Mouse (Mus musculus): Measurements from ENCODE around the gene Ksr1. TPM values are rescaled to one million over a fixed set of nuclear protein-coding genes. Genes with fewer than 3 reads are reported as not detected.
"Not testable (repeated sequence)": the region's sequence is repeated elsewhere in the genome, so short reads cannot be mapped to it uniquely, and the experiment has no call there.

Ksr1 gene
- polyA plus RNA-seq, 1 experiment from 2014 or later, result 3.3 TPM

DNA sequence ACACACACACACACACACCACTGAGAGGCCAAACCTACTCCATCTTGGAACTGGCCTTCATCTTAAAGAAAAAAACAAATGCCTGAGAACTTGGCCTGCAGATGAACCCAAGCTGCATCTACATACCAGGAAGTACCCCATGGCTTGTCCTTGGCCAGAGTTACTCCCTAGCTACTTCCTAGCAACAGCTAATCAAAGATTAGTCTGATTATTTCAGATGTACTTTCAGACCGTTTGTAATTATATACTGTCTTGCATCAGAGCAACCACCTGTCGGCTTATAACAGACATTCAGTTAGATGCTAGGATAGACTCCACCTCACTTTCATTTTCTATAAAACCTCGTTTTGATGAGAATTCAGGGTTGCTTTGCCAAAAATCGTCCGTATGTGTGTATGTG lies 139.8 kb downstream of the Ksr1 start:
- ATAC-seq (ENCODE audit: low FRiP score) (no peak), DNase-seq (ENCODE audit: low spot score, missing footprints) (no peak)
- WGBS, result 79% methylated on average over 5 of the region's 5 CpGs
- Histone ChIP-seq H3K36me3 (ENCODE audit: control insufficient read depth, insufficient read depth, low read length) (no peaks in the 10 kb centered on the region), H3K27me3 (ENCODE audit: control insufficient read depth, insufficient read depth, low read length) (no peaks in the 10 kb centered on the region), H3K9ac (ENCODE audit: low read length) (no peak overlapping the region), H3K4me2 (no peak overlapping the region), H3K9me3 (ENCODE audit: control insufficient read depth, low read length) (no peaks in the 10 kb centered on the region), H3K27ac (ENCODE audit: low read depth, low read length) (no peak overlapping the region), H3K4me3 (ENCODE audit: low read depth, low read length) (no peak overlapping the region), H3K4me1 (ENCODE audit: control insufficient read depth, insufficient read depth, low read length) (no peaks in the 10 kb centered on the region)

GRCm38 (mm10) chr11:79005578-79006394 lies 140.4 kb downstream of the Ksr1 start:
- H3K27me3 ChIP-seq (ENCODE audit: control insufficient read depth, insufficient read depth, low read length), result no peaks in the 10 kb centered on the region
- no peak overlapping the region for H3K4me3 ChIP-seq (ENCODE audit: low read depth, low read length)
- no peaks in the 10 kb centered on the region for H3K9me3 ChIP-seq (ENCODE audit: control insufficient read depth, low read length)
- H3K4me1 ChIP-seq (ENCODE audit: control insufficient read depth, insufficient read depth, low read length), result no peaks in the 10 kb centered on the region
- ATAC-seq (ENCODE audit: low FRiP score) (no peak), DNase-seq (ENCODE audit: low spot score, missing footprints) (no peak)
- H3K9ac ChIP-seq (ENCODE audit: low read length), result no peak overlapping the region
- 86% methylated on average over 14 of the region's 14 CpGs for WGBS
- no peak overlapping the region for H3K27ac ChIP-seq (ENCODE audit: low read depth, low read length)
- no peaks in the 10 kb centered on the region for H3K36me3 ChIP-seq (ENCODE audit: control insufficient read depth, insufficient read depth, low read length)
- H3K4me2 ChIP-seq, result no peak overlapping the region

GRCm38 (mm10) chr11:79003769-79004638 lies 142.2 kb downstream of the Ksr1 start:
- WGBS, result 89% methylated on average over 10 of the region's 10 CpGs
- Histone ChIP-seq H3K27me3 (ENCODE audit: control insufficient read depth, insufficient read depth, low read length) (no peaks in the 10 kb centered on the region), H3K4me3 (ENCODE audit: low read depth, low read length) (no peak overlapping the region), H3K9ac (ENCODE audit: low read length) (no peak overlapping the region), H3K4me1 (ENCODE audit: control insufficient read depth, insufficient read depth, low read length) (no peaks in the 10 kb centered on the region), H3K9me3 (ENCODE audit: control insufficient read depth, low read length) (no peaks in the 10 kb centered on the region), H3K36me3 (ENCODE audit: control insufficient read depth, insufficient read depth, low read length) (no peaks in the 10 kb centered on the region), H3K27ac (ENCODE audit: low read depth, low read length) (no peak overlapping the region), H3K4me2 (no peak overlapping the region)
- no peak for DNase-seq (ENCODE audit: low spot score, missing footprints)
- no peak for ATAC-seq (ENCODE audit: low FRiP score)

GRCm38 (mm10) chr11:79003053-79003768 lies 143.0 kb downstream of the Ksr1 start:
- no peak for ATAC-seq (ENCODE audit: low FRiP score)
- no peak overlapping the region for H3K9ac ChIP-seq (ENCODE audit: low read length)
- no peak overlapping the region for H3K4me3 ChIP-seq (ENCODE audit: low read depth, low read length)
- H3K36me3 ChIP-seq (ENCODE audit: control insufficient read depth, insufficient read depth, low read length), result no peaks in the 10 kb centered on the region
- no peak overlapping the region for H3K4me2 ChIP-seq
- DNase-seq (ENCODE audit: low spot score, missing footprints), result no peak
- H3K9me3 ChIP-seq (ENCODE audit: control insufficient read depth, low read length), result no peaks in the 10 kb centered on the region
- H3K27ac ChIP-seq (ENCODE audit: low read depth, low read length), result no peak overlapping the region
- WGBS, result 83% methylated on average over 11 of the region's 11 CpGs
- no peaks in the 10 kb centered on the region for H3K4me1 ChIP-seq (ENCODE audit: control insufficient read depth, insufficient read depth, low read length)
- H3K27me3 ChIP-seq (ENCODE audit: control insufficient read depth, insufficient read depth, low read length), result no peaks in the 10 kb centered on the region

- no peak overlapping the region for H3K4me2 ChIP-seq
- H3K4me1 ChIP-seq (ENCODE audit: control insufficient read depth, insufficient read depth, low read length), result no peaks in the 10 kb centered on the region
- H3K9ac ChIP-seq (ENCODE audit: low read length), result no peak overlapping the region
- H3K36me3 ChIP-seq (ENCODE audit: control insufficient read depth, insufficient read depth, low read length), result no peaks in the 10 kb centered on the region
- no peak overlapping the region for H3K4me3 ChIP-seq (ENCODE audit: low read depth, low read length)
- H3K27ac ChIP-seq (ENCODE audit: low read depth, low read length), result no peak overlapping the region
- no peaks in the 10 kb centered on the region for H3K27me3 ChIP-seq (ENCODE audit: control insufficient read depth, insufficient read depth, low read length)
- DNase-seq (ENCODE audit: low spot score, missing footprints) (no peak), ATAC-seq (ENCODE audit: low FRiP score) (no peak)
- H3K9me3 ChIP-seq (ENCODE audit: control insufficient read depth, low read length), result no peaks in the 10 kb centered on the region
- WGBS, result 72% methylated on average over 5 of the region's 5 CpGs
Measured at GRCm38 (mm10) chr11:79002551-79002951, 143.7 kb downstream of the Ksr1 start.

GRCm38 (mm10) chr11:79001871-79002270 lies 144.3 kb downstream of the Ksr1 start:
- Histone ChIP-seq H3K36me3 (ENCODE audit: control insufficient read depth, insufficient read depth, low read length) (no peaks in the 10 kb centered on the region), H3K27me3 (ENCODE audit: control insufficient read depth, insufficient read depth, low read length) (no peaks in the 10 kb centered on the region), H3K4me1 (ENCODE audit: control insufficient read depth, insufficient read depth, low read length) (no peaks in the 10 kb centered on the region), H3K9ac (ENCODE audit: low read length) (no peak overlapping the region), H3K9me3 (ENCODE audit: control insufficient read depth, low read length) (no peaks in the 10 kb centered on the region; the same call in 1 of the 2 replicates), H3K4me2 (no peak overlapping the region), H3K4me3 (ENCODE audit: low read depth, low read length) (no peak overlapping the region), H3K27ac (ENCODE audit: low read depth, low read length) (no peak overlapping the region)
- no peak for DNase-seq (ENCODE audit: low spot score, missing footprints)
- ATAC-seq (ENCODE audit: low FRiP score), result no peak
- 85% methylated on average over 4 of the region's 4 CpGs for WGBS

DNA sequence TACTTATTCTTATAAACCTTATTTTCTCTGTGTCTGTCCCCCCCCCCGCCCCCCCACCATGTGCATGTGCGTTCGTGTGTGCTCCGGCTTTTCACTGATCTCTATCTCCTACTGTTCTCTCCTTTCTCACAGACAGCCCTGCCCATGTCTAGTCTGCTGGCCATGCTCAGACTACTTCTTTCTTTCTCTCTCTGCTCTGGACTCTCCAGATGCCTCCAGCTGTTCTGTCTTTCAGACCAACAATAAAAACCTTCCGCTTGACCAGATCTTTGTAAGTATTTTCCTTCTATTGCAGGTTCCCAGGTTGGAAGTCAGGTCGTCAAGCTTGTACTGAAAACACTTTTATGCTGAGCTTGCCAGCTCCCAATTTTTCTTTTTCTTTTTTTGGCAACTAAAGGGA lies 147.1 kb downstream of the Ksr1 start:
- Histone ChIP-seq H3K9ac (ENCODE audit: low read length) (no peak overlapping the region), H3K36me3 (ENCODE audit: control insufficient read depth, insufficient read depth, low read length) (no peaks in the 10 kb centered on the region), H3K4me2 (no peak overlapping the region), H3K27me3 (ENCODE audit: control insufficient read depth, insufficient read depth, low read length) (no peaks in the 10 kb centered on the region), H3K9me3 (ENCODE audit: control insufficient read depth, low read length) (no peaks in the 10 kb centered on the region; the same call in 1 of the 2 replicates), H3K4me1 (ENCODE audit: control insufficient read depth, insufficient read depth, low read length) (no peaks in the 10 kb centered on the region), H3K27ac (ENCODE audit: low read depth, low read length) (no peak overlapping the region), H3K4me3 (ENCODE audit: low read depth, low read length) (no peak overlapping the region)
- ATAC-seq (ENCODE audit: low FRiP score) (no peak), DNase-seq (ENCODE audit: low spot score, missing footprints) (no peak)
- 47% methylated on average over 6 of the region's 6 CpGs for WGBS

DNA sequence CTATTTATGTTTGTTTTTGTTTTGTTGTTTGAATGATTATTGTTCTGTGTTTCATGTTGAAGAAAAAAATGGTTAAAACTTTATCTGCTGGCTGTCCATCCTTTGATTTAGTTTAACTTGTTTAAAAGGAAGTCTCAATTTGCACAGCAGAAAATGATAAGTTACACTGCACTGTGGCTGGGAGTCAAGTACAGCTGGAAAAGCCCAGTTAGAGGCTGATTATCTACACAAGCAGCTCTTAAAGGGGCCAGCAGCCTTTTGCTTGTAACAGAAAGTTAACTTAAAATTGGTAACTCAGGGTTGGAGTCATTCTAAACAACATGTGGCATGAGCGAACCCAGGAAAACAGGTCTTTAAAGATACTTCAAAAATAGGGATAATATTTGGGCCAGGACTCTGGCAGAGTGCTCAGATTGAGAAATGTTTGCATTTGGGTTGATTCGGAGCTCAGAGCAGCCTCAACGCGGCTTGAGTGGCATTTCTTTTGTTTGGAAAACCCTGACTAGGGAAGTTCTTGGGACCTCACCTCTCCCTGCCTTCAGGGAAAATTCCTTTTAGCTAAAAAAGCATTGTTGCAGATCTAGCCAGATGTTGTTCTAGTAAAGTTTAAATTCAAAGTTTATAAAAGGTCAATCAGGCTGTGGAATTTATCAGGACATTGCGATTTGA lies 155.2 kb downstream of the Ksr1 start:
- H3K36me3 ChIP-seq (ENCODE audit: control insufficient read depth, insufficient read depth, low read length); H3K4me1 ChIP-seq (ENCODE audit: control insufficient read depth, insufficient read depth, low read length); H3K9ac ChIP-seq (ENCODE audit: low read length); ATAC-seq (ENCODE audit: low FRiP score); H3K27me3 ChIP-seq (ENCODE audit: control insufficient read depth, insufficient read depth, low read length); H3K4me2 ChIP-seq; H3K27ac ChIP-seq (ENCODE audit: low read depth, low read length); H3K4me3 ChIP-seq (ENCODE audit: low read depth, low read length); H3K9me3 ChIP-seq (ENCODE audit: control insufficient read depth, low read length): not testable (repeated sequence)
- 73% methylated on average over 5 of the region's 5 CpGs for WGBS
- peak; percentile 37 for DNase-seq (ENCODE audit: low spot score, missing footprints)
